Mouse (Mus musculus): Measurements from ENCODE around the gene Cntf. TPM values are rescaled to one million over a fixed set of nuclear protein-coding genes. Genes with fewer than 3 reads are reported as not detected.

Cntf gene
- 1.0 and 1.5 TPM in 2 replicates for polyA plus RNA-seq (2015; fragmentation: Nextera tagmentation; extraction: Ambion mirVana)

- no peaks in the 10 kb centered on the region for H3K4me1 ChIP-seq
- H3K27me3 ChIP-seq = no peaks in the 10 kb centered on the region
- H3K27ac ChIP-seq = no peak within 1 kb of the TSS
- no peaks in the 10 kb centered on the region for H3K9me3 ChIP-seq
- H3K4me2 ChIP-seq (replicated peaks) = no peak within 1 kb of the TSS
- no peak for ATAC-seq (ENCODE audit: low FRiP score, low read depth)
- H3K9ac ChIP-seq = no peak within 1 kb of the TSS
- H3K36me3 ChIP-seq = peaks cover 67% of the 10 kb centered on the region
- H3K4me3 ChIP-seq = no peak within 1 kb of the TSS
- 62% methylated on average over 7 of the region's 7 CpGs for WGBS
Measured at GRCm38 (mm10) chr19:12765308-12765707, at the start of gene Cntf. Cntf (minus strand) TSS chr19:12765632.

DNA sequence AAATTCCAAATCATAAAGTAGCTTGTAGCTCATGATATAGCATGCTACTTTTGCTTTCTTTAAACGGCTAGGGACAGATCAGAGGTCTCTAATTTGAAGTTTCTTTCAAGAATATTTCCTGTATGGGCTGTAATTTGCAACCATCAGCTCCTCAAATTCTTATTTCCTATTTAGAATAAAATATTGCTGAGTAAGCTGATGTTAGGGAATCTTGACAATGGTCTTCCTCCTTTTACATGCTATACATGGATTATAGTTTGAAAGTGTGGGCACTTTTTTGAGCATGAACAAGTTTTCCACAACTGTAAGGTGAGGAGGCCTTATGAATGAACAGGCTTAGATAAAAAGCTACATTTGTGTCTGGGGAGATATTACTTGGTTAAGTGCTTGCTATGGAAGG lies 48.5 kb upstream of the Cntf start:
- H3K9ac ChIP-seq = no peak overlapping the region
- WGBS = 82% methylated on average over 1 of the region's 1 CpGs
- no peak overlapping the region for H3K4me2 ChIP-seq (replicated peaks)
- no peak overlapping the region for H3K27ac ChIP-seq
- no peak for ATAC-seq (ENCODE audit: low FRiP score, low read depth)
- no peaks in the 10 kb centered on the region for H3K9me3 ChIP-seq
- no peaks in the 10 kb centered on the region for H3K4me1 ChIP-seq
- H3K36me3 ChIP-seq = no peaks in the 10 kb centered on the region
- H3K27me3 ChIP-seq = no peaks in the 10 kb centered on the region
- H3K4me3 ChIP-seq = no peak overlapping the region

DNA sequence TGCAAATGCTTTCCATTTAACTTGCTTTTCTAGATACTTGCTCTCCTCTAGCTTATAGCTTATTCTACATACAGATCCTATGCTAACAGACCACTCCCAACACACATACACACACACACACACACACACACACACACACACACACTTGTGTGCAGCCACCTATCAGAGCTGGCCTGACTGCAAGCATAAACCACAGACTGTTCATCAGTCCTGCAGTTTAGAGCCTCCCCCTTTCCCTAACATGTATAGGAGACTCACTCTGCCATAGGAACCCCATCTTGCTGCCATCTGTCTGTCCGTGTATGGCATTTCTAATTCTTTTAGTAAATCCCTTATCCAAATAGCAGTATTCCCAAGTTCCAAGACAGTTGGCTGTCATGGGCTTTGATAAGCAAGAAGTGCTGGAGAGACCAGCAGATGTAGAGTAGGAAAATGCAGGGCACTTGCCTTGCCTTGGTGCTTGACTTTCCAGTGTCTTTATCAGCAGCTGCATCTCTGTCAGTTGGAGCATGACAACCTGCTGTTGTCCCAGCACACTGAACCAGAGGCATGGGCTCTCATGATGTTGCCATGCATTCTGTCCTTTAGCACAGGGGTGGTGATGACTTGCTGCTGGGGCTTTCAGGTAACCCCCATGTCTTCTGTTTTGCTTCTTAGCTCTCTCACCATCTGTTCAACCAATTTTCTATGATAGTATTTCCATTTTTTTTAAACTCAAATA lies 47.4 kb upstream of the Cntf start:
- no peaks in the 10 kb centered on the region for H3K27me3 ChIP-seq
- H3K4me1 ChIP-seq = no peaks in the 10 kb centered on the region
- no peaks in the 10 kb centered on the region for H3K36me3 ChIP-seq
- ATAC-seq (ENCODE audit: low FRiP score, low read depth) = no peak
- no peak overlapping the region for H3K4me3 ChIP-seq
- no peak overlapping the region for H3K27ac ChIP-seq
- WGBS = 66% methylated on average over 1 of the region's 1 CpGs
- no peaks in the 10 kb centered on the region for H3K9me3 ChIP-seq
- H3K4me2 ChIP-seq (replicated peaks) = no peak overlapping the region
- no peak overlapping the region for H3K9ac ChIP-seq

DNA sequence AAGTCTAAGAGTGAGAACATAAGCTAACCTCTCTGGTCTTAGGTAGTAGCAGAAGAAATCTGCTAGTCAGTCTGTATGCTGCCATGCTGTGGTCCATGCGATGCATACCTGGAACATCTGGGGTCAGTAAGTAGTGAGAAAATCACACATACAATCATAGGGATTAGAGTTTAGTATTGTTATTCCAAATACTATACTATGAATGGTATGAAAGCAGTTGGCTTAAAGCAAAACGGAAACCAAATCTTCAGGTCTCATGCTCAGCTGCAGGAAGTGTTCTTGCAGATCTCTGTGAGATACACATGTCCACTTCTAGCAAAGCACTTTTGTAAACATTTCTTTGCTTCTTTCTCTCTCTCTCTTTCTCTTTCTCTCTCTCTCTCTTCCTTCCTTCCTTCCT lies 40.8 kb upstream of the Cntf start:
- Histone ChIP-seq H3K9me3 (no peaks in the 10 kb centered on the region), H3K27ac (no peak overlapping the region), H3K27me3 (no peaks in the 10 kb centered on the region), H3K4me1 (no peaks in the 10 kb centered on the region), H3K4me3 (no peak overlapping the region), H3K36me3 (no peaks in the 10 kb centered on the region), H3K4me2 (replicated peaks) (no peak overlapping the region), H3K9ac (no peak overlapping the region)
- no peak for ATAC-seq (ENCODE audit: low FRiP score, low read depth)
- 76% methylated on average over 2 of the region's 2 CpGs for WGBS

DNA sequence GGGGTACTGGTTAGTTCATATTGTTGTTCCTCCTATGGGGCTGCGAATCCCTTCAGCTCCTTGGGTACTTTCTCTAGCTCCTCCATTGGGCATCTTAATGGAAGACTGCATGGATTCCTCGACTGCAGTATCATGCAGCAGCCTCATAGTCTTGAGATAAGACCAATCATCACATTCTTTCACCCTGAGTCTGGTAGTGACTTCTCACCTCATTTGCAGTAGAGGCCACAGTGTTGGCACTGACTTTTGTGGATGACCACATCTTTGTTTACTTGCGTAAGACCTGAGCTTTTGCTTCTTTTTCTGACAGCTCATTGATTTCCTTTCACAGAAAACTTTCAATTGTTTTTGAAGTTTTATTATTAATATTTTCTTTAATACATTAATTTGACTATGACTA lies 40.3 kb upstream of the Cntf start:
- no peak for ATAC-seq (ENCODE audit: low FRiP score, low read depth)

DNA sequence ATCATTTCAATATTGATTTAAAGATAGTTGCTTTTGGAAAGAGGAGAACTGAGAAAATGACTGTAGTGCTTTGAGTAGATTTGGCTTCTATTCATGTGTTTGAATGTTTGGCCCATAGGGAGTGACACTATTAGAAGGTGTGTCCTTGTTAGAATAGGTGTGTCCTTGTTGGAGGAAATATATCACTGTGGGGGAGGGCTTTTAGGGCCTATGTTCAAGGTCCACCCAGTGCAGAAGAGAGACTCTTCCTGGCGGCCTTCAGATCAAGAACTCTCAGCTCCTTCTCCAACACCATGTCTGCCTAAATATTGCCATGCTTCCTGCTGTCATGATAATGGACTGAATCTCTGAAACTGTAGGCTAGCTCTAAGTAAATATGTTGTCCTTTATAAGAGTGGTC lies 38.8 kb upstream of the Cntf start:
- no peak for ATAC-seq (ENCODE audit: low FRiP score, low read depth)
- no peak overlapping the region for H3K4me3 ChIP-seq
- no peak overlapping the region for H3K9ac ChIP-seq
- H3K9me3 ChIP-seq = no peaks in the 10 kb centered on the region
- 77% methylated on average over 1 of the region's 1 CpGs for WGBS
- H3K27me3 ChIP-seq = no peaks in the 10 kb centered on the region
- H3K4me2 ChIP-seq (replicated peaks) = no peak overlapping the region
- no peaks in the 10 kb centered on the region for H3K4me1 ChIP-seq
- no peak overlapping the region for H3K27ac ChIP-seq
- H3K36me3 ChIP-seq = no peaks in the 10 kb centered on the region

More for the DNA sequence above, 40.3 kb upstream of the Cntf start:
- no peak overlapping the region for H3K9ac ChIP-seq
- no peaks in the 10 kb centered on the region for H3K9me3 ChIP-seq
- H3K27ac ChIP-seq = no peak overlapping the region
- no peaks in the 10 kb centered on the region for H3K36me3 ChIP-seq
- no peaks in the 10 kb centered on the region for H3K27me3 ChIP-seq
- H3K4me1 ChIP-seq = no peaks in the 10 kb centered on the region
- H3K4me3 ChIP-seq = no peak overlapping the region
- WGBS = 82% methylated on average over 3 of the region's 3 CpGs
- H3K4me2 ChIP-seq (replicated peaks) = no peak overlapping the region

GRCm38 (mm10) chr19:12802830-12803229 lies 37.4 kb upstream of the Cntf start:
- Histone ChIP-seq H3K4me1 (no peaks in the 10 kb centered on the region), H3K9me3 (no peaks in the 10 kb centered on the region)
- WGBS = 80% methylated on average over 3 of the region's 3 CpGs

DNA sequence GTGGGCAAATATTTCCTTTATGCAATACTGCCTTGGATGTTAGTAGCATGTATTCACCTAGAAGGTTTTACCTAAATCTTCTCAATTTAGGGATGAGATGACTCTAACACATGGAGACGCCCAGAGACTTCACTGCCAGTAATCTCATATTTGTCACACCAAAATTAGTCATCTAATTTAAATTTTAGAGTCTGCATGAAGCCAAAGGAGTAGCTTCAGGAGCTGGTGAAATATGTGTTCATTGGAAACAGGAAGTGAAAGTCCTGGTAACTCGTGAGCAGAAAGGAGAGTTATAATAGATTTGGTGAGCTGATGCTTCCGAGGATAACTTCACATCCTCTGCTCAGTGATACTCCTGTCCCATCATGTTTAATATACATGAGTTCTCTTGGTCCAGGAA lies 35.6 kb upstream of the Cntf start:
- 63% methylated on average over 3 of the region's 3 CpGs for WGBS
- ATAC-seq (ENCODE audit: low FRiP score, low read depth) = no peak
- Histone ChIP-seq H3K36me3 (no peaks in the 10 kb centered on the region), H3K9ac (no peak overlapping the region), H3K4me1 (no peaks in the 10 kb centered on the region), H3K27ac (no peak overlapping the region), H3K9me3 (no peaks in the 10 kb centered on the region), H3K4me3 (no peak overlapping the region), H3K27me3 (no peaks in the 10 kb centered on the region), H3K4me2 (replicated peaks) (no peak overlapping the region)

More at GRCm38 (mm10) chr19:12802830-12803229, 37.4 kb upstream of the Cntf start:
- Histone ChIP-seq H3K27me3 (no peaks in the 10 kb centered on the region), H3K4me3 (no peak overlapping the region), H3K4me2 (replicated peaks) (no peak overlapping the region), H3K9ac (no peak overlapping the region), H3K27ac (no peak overlapping the region), H3K36me3 (no peaks in the 10 kb centered on the region)
- ATAC-seq (ENCODE audit: low FRiP score, low read depth) = no peak

DNA sequence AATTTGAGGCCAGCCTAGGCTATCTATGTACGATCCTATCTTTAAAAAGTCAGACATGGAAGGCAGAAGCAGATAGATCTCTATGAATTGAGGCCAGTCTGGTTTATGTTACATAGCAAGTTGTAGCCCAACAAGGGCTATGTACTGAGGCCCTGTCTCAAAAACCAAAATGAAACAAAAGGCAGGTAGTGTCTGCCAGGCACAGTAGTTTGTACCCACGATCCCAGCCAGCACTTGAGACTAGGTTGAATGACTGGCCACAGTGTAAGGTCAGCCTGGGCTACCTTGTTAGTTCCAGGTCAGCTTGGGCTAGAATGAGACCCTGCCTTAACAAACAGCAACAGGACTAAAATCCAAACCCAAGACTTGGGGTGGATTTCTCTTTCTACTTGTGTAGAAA lies 35.2 kb upstream of the Cntf start:
- no peak overlapping the region for H3K4me2 ChIP-seq (replicated peaks)
- no peak for ATAC-seq (ENCODE audit: low FRiP score, low read depth)
- H3K36me3 ChIP-seq = no peaks in the 10 kb centered on the region
- H3K9ac ChIP-seq = no peak overlapping the region
- H3K9me3 ChIP-seq = no peaks in the 10 kb centered on the region
- no peak overlapping the region for H3K4me3 ChIP-seq
- no peaks in the 10 kb centered on the region for H3K27me3 ChIP-seq
- 82% methylated on average over 2 of the region's 2 CpGs for WGBS
- no peaks in the 10 kb centered on the region for H3K4me1 ChIP-seq
- no peak overlapping the region for H3K27ac ChIP-seq

DNA sequence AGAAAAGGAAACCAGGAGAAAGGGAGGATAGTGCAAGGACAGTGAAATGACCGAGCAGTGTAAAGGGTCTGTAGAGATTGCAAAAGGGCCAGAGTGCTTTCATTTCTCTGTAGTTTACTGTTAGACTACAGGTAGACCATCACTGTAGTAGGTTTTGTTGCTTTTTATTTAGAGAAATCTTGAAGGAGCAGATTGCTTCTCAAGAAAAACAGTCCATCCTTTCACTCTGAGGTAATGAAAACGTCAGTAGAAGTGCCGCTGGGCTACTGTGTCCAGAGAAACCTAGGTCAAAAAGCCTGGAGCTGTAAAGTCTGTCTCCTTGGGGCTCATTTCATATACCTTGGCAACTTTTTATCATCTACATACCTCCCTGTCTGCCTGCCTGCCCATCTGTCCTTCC lies 33.6 kb upstream of the Cntf start:
- Histone ChIP-seq H3K36me3 (no peaks in the 10 kb centered on the region), H3K9me3 (no peaks in the 10 kb centered on the region), H3K27ac (no peak overlapping the region), H3K4me1 (no peaks in the 10 kb centered on the region), H3K27me3 (no peaks in the 10 kb centered on the region), H3K9ac (no peak overlapping the region), H3K4me3 (no peak overlapping the region), H3K4me2 (replicated peaks) (no peak overlapping the region)
- WGBS = 84% methylated on average over 3 of the region's 3 CpGs
- ATAC-seq (ENCODE audit: low FRiP score, low read depth) = no peak

DNA sequence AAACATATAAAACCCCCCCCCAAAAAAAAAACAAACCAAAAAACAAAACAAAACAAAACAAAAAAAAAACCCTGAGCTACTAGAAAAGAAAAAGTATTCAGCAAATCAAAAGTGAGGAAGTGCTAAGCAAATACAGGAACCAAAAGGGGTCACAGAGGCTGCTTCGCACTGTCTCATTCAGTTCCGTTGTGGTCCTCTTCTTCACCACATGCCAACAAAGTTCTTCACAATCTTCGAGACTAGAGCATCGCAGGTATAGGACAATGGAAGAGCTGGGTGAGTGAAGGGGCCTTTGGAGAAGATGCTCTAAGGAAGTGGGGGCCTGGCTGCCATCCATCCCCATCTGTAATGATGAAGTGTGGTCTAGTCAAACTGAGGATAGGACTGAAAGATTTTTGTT lies 33.0 kb upstream of the Cntf start:
- Histone ChIP-seq H3K9ac (no peak overlapping the region), H3K4me2 (replicated peaks) (no peak overlapping the region), H3K27me3 (no peaks in the 10 kb centered on the region), H3K27ac (no peak overlapping the region), H3K36me3 (no peaks in the 10 kb centered on the region), H3K4me3 (no peak overlapping the region), H3K4me1 (peaks cover 2% of the 10 kb centered on the region; the same call in 1 of the 2 replicates), H3K9me3 (no peaks in the 10 kb centered on the region)
- ATAC-seq (ENCODE audit: low FRiP score, low read depth) = no peak
- 79% methylated on average over 4 of the region's 4 CpGs for WGBS

- Histone ChIP-seq H3K36me3 (no peaks in the 10 kb centered on the region), H3K27me3 (no peaks in the 10 kb centered on the region), H3K4me2 (replicated peaks) (peak overlapping the region; percentile 73), H3K4me1 (peaks cover 7% of the 10 kb centered on the region; the same call in 1 of the 2 replicates), H3K9me3 (no peaks in the 10 kb centered on the region), H3K27ac (peak overlapping the region; percentile 98), H3K9ac (peak overlapping the region; percentile 69), H3K4me3 (peak overlapping the region; percentile 92)
- no peak for ATAC-seq (ENCODE audit: low FRiP score, low read depth)
- WGBS = 1% methylated on average over 7 of the region's 7 CpGs
Measured at GRCm38 (mm10) chr19:12797071-12797470, 31.6 kb upstream of the Cntf start.

GRCm38 (mm10) chr19:12796328-12796931 lies 31.0 kb upstream of the Cntf start:
- no peaks in the 10 kb centered on the region for H3K9me3 ChIP-seq

More at GRCm38 (mm10) chr19:12796328-12796931, 31.0 kb upstream of the Cntf start:
- Histone ChIP-seq H3K27me3 (no peaks in the 10 kb centered on the region), H3K4me1 (peaks cover 10% of the 10 kb centered on the region; the same call in 1 of the 2 replicates), H3K4me3 (peak overlapping the region; percentile 92), H3K9ac (peak overlapping the region; percentile 69), H3K27ac (peak overlapping the region; percentile 98), H3K36me3 (no peaks in the 10 kb centered on the region), H3K4me2 (replicated peaks) (peak overlapping the region; percentile 73)
- peak; percentile 1 for ATAC-seq (ENCODE audit: low FRiP score, low read depth)
- under 1% methylated on average over 29 of the region's 29 CpGs for WGBS

Measured in limb, embryonic 13.5 days (tissue).